Mouse (Mus musculus): ENCODE measurements around the gene A730009L09Rik.

GRCm38 (mm10) chr16:84549122-84549521 lies 34.2 kb downstream of the A730009L09Rik start:
- TF ChIP-seq POLR2A (IDR thresholded peaks at IDR 0.05; ENCODE audit: control insufficient read depth, extremely low read depth, insufficient read depth, low read length, poor library complexity), result no peak
- TF ChIP-seq CTCF (IDR thresholded peaks at IDR 0.05; ENCODE audit: borderline replicate concordance, control insufficient read depth, extremely low read depth, insufficient read depth, low read length, poor library complexity), result no peak
